Mouse (Mus musculus) heart, embryonic 13.5 days (tissue): ENCODE measurements around the gene Rapgef3. TPM values are rescaled to one million over a fixed set of nuclear protein-coding genes. Genes with fewer than 3 reads are reported as not detected.

Source experiments
- ATAC-seq: fragments of 200-750 bp; cut with Nextera tagmentation; 2 replicates; pipeline ENCODE4 v1.8.0; 2017; ENCODE audit warnings: moderate TSS enrichment; ENCODE audit not compliant: insufficient number of reproducible peaks, low FRiP score, low TSS enrichment; ENCODE audit errors: extremely low read depth
- H3K27ac ChIP-seq: fragments of 300-500 bp; sonication (generic); replicated peaks from 2 replicates; pipeline ENCODE4 v1.5.1; 2015; ENCODE audit warnings: moderate library complexity, mild to moderate bottlenecking, inconsistent platforms
- H3K27me3 ChIP-seq: fragments of 300-500 bp; sonication (generic); replicated peaks from 2 replicates; pipeline ENCODE4 v1.6.1; 2015; ENCODE audit warnings: mild to moderate bottlenecking, inconsistent platforms
- H3K36me3 ChIP-seq: fragments of 300-500 bp; sonication (generic); 2 replicates; pipeline ENCODE4 v1.6.1; 2015; ENCODE audit warnings: mild to moderate bottlenecking, inconsistent platforms
- H3K4me1 ChIP-seq: fragments of 300-500 bp; sonication (generic); 2 replicates; pipeline ENCODE4 v1.6.1; 2015; ENCODE audit warnings: inconsistent platforms
- H3K4me2 ChIP-seq: fragments of 300-500 bp; sonication (generic); 2 replicates; pipeline ENCODE4 v1.6.1; 2015; ENCODE audit warnings: inconsistent platforms, mild to moderate bottlenecking, moderate library complexity
- H3K4me3 ChIP-seq: fragments of 300-500 bp; sonication (generic); 2 replicates; pipeline ENCODE4 v1.5.1; 2015; ENCODE audit warnings: moderate library complexity, mild to moderate bottlenecking, inconsistent platforms
- H3K9ac ChIP-seq: fragments of 300-500 bp; sonication (generic); 2 replicates; pipeline ENCODE4 v1.6.1; 2015; ENCODE audit warnings: inconsistent platforms, mild to moderate bottlenecking, moderate library complexity
- H3K9me3 ChIP-seq: fragments of 300-500 bp; sonication (generic); 2 replicates; pipeline ENCODE4 v1.6.1; 2016; ENCODE audit warnings: inconsistent platforms
- WGBS: fragments of 180-500 bp; shearing (Covaris S2); methylation state at CpG from one replicate; pipeline ENCODE4 v1.1.7; 2015; ENCODE audit warnings: mixed read lengths; 5-methylcytosine and 5-hydroxymethylcytosine counted together
- polyA plus RNA-seq: library from polyadenylated mRNA; unstranded; fragments of >200 nt; fragmentation: Nextera tagmentation; extraction: Ambion mirVana; gene quantifications from 2 replicates; pipeline ENCODE4 v1.2.1, GENCODE M21; 2015

Gene Rapgef3
- polyA plus RNA-seq, 1 experiment from 2014 or later = 22.1 TPM

- Histone ChIP-seq H3K4me3 (no peak overlapping the region), H3K4me2 (no peak overlapping the region), H3K27ac (no peak overlapping the region), H3K9ac (no peak overlapping the region), H3K36me3 (no peaks in the 10 kb centered on the region), H3K9me3 (no peaks in the 10 kb centered on the region), H3K27me3 (0 out of 2 replicates have a peak, but pooled peaks cover 3% of the 10 kb centered on the region), H3K4me1 (peaks cover 10% of the 10 kb centered on the region)
- ATAC-seq = no peak
- 66% methylated on average over 11 of the region's 11 CpGs for WGBS
Observed at GRCm38 (mm10) chr15:97728394-97728793, 39.4 kb downstream of the Rapgef3 start.

- no peak for ATAC-seq
- Histone ChIP-seq H3K9ac (no peak overlapping the region), H3K4me3 (no peak overlapping the region), H3K4me1 (peaks cover 10% of the 10 kb centered on the region), H3K36me3 (no peaks in the 10 kb centered on the region), H3K9me3 (no peaks in the 10 kb centered on the region), H3K27ac (peak overlapping the region; percentile 36; the same call in 1 of the 2 replicates), H3K27me3 (0 out of 2 replicates have a peak, but pooled peaks cover 3% of the 10 kb centered on the region), H3K4me2 (no peak overlapping the region)
- WGBS = 65% methylated on average over 5 of the region's 5 CpGs
Observed at GRCm38 (mm10) chr15:97727520-97727919, 40.3 kb downstream of the Rapgef3 start.

- H3K9ac ChIP-seq = no peak overlapping the region
- no peak overlapping the region for H3K4me2 ChIP-seq
- ATAC-seq = no peak
- 0 out of 2 replicates have a peak, but pooled peaks cover 3% of the 10 kb centered on the region for H3K27me3 ChIP-seq
- 62% methylated on average over 8 of the region's 8 CpGs for WGBS
- no peak overlapping the region for H3K4me3 ChIP-seq
- peak overlapping the region; percentile 36; the same call in 1 of the 2 replicates for H3K27ac ChIP-seq
- H3K36me3 ChIP-seq = no peaks in the 10 kb centered on the region
- H3K9me3 ChIP-seq = no peaks in the 10 kb centered on the region
- H3K4me1 ChIP-seq = peaks cover 10% of the 10 kb centered on the region
Observed at GRCm38 (mm10) chr15:97727048-97727447, 40.7 kb downstream of the Rapgef3 start.

- Histone ChIP-seq H3K9me3 (no peaks in the 10 kb centered on the region), H3K27ac (no peak overlapping the region), H3K27me3 (0 out of 2 replicates have a peak, but pooled peaks cover 3% of the 10 kb centered on the region), H3K4me3 (no peak overlapping the region), H3K4me2 (no peak overlapping the region), H3K4me1 (peaks cover 10% of the 10 kb centered on the region), H3K36me3 (no peaks in the 10 kb centered on the region), H3K9ac (no peak overlapping the region)
- ATAC-seq = no peak
- 80% methylated on average over 13 of the region's 13 CpGs for WGBS
Observed at GRCm38 (mm10) chr15:97726310-97726709, 41.5 kb downstream of the Rapgef3 start.

- no peak overlapping the region for H3K27ac ChIP-seq
- H3K4me1 ChIP-seq = peaks cover 18% of the 10 kb centered on the region
- H3K4me2 ChIP-seq = no peak overlapping the region
- WGBS = 71% methylated on average over 6 of the region's 6 CpGs
- H3K27me3 ChIP-seq = 0 out of 2 replicates have a peak, but pooled peaks cover 3% of the 10 kb centered on the region
- ATAC-seq = no peak
- no peak overlapping the region for H3K4me3 ChIP-seq
- no peak overlapping the region for H3K9ac ChIP-seq
- H3K36me3 ChIP-seq = no peaks in the 10 kb centered on the region
- no peaks in the 10 kb centered on the region for H3K9me3 ChIP-seq
Observed at GRCm38 (mm10) chr15:97725198-97725785, 42.5 kb downstream of the Rapgef3 start.

- H3K4me2 ChIP-seq = no peak overlapping the region
- 83% methylated on average over 17 of the region's 17 CpGs for WGBS
- H3K4me1 ChIP-seq = peaks cover 25% of the 10 kb centered on the region
- H3K36me3 ChIP-seq = no peaks in the 10 kb centered on the region
- H3K27ac ChIP-seq = no peak overlapping the region
- H3K9ac ChIP-seq = no peak overlapping the region
- ATAC-seq = no peak
- H3K4me3 ChIP-seq = no peak overlapping the region
- no peaks in the 10 kb centered on the region for H3K9me3 ChIP-seq
- no peaks in the 10 kb centered on the region for H3K27me3 ChIP-seq
Observed at GRCm38 (mm10) chr15:97724346-97725197, 43.2 kb downstream of the Rapgef3 start.

GRCm38 (mm10) chr15:97723536-97724345 lies 44.0 kb downstream of the Rapgef3 start:
- Histone ChIP-seq H3K4me3 (no peak overlapping the region), H3K36me3 (no peaks in the 10 kb centered on the region), H3K4me2 (no peak overlapping the region), H3K9me3 (no peaks in the 10 kb centered on the region), H3K4me1 (peaks cover 22% of the 10 kb centered on the region), H3K27me3 (peaks cover 3% of the 10 kb centered on the region; the same call in 1 of the 2 replicates), H3K27ac (no peak overlapping the region), H3K9ac (no peak overlapping the region)
- no peak for ATAC-seq
- WGBS = 81% methylated on average over 6 of the region's 6 CpGs

GRCm38 (mm10) chr15:97721008-97721701 lies 46.6 kb downstream of the Rapgef3 start:
- Histone ChIP-seq H3K36me3 (no peaks in the 10 kb centered on the region), H3K4me2 (no peak overlapping the region), H3K27me3 (peaks cover 3% of the 10 kb centered on the region; the same call in 1 of the 2 replicates), H3K27ac (peak overlapping the region; percentile 63; the same call in 1 of the 2 replicates), H3K9ac (no peak overlapping the region), H3K9me3 (no peaks in the 10 kb centered on the region), H3K4me3 (no peak overlapping the region), H3K4me1 (peaks cover 23% of the 10 kb centered on the region)
- 73% methylated on average over 15 of the region's 15 CpGs for WGBS
- ATAC-seq = no peak

GRCm38 (mm10) chr15:97720026-97720675 lies 47.6 kb downstream of the Rapgef3 start:
- H3K36me3 ChIP-seq = no peaks in the 10 kb centered on the region
- no peak overlapping the region for H3K4me2 ChIP-seq
- H3K27ac ChIP-seq = peak overlapping the region; percentile 63
- peaks cover 23% of the 10 kb centered on the region for H3K4me1 ChIP-seq
- no peaks in the 10 kb centered on the region for H3K9me3 ChIP-seq
- 0 out of 2 replicates have a peak overlapping the region, but pooled peaks have one; percentile 34 for H3K9ac ChIP-seq
- WGBS = 61% methylated on average over 12 of the region's 12 CpGs
- no peak overlapping the region for H3K4me3 ChIP-seq
- H3K27me3 ChIP-seq = peaks cover 3% of the 10 kb centered on the region; the same call in 1 of the 2 replicates
- ATAC-seq = 0 out of 2 replicates have a peak, but pooled peaks have one; percentile 21

- H3K9ac ChIP-seq = no peak overlapping the region
- H3K4me2 ChIP-seq = no peak overlapping the region
- H3K27ac ChIP-seq = no peak overlapping the region
- no peaks in the 10 kb centered on the region for H3K9me3 ChIP-seq
- ATAC-seq = no peak
- H3K4me1 ChIP-seq = peaks cover 23% of the 10 kb centered on the region
- H3K4me3 ChIP-seq = no peak overlapping the region
- 91% methylated on average over 12 of the region's 12 CpGs for WGBS
- no peaks in the 10 kb centered on the region for H3K36me3 ChIP-seq
- peaks cover 3% of the 10 kb centered on the region; the same call in 1 of the 2 replicates for H3K27me3 ChIP-seq
Observed at GRCm38 (mm10) chr15:97719494-97719893, 48.3 kb downstream of the Rapgef3 start.
